Mouse (Mus musculus): ENCODE data around the gene Ipo8.

GRCm38 (mm10) chr6:148756535-148756934 lies 74.7 kb downstream of the Ipo8 start:
- no peak for TF ChIP-seq POLR2A (IDR thresholded peaks at IDR 0.05; ENCODE audit: control insufficient read depth, low read depth, low read length)
- TF ChIP-seq CTCF (IDR thresholded peaks at IDR 0.05; ENCODE audit: control insufficient read depth, insufficient read depth, insufficient replicate concordance, low read depth, low read length), result no peak

Data from testis, adult 2 months (tissue).